Mouse (Mus musculus): ENCODE measurements around the gene Wdr35.

GRCm38 (mm10) chr12:9029506-9029887 is 55.8 kb downstream of the Wdr35 start:
- TF ChIP-seq CTCF (IDR thresholded peaks at IDR 0.05; ENCODE audit: low read depth, low read length) (no peak), GATA1 (IDR thresholded peaks at IDR 0.05; ENCODE audit: borderline replicate concordance, low read length) (no peak), TAL1 (conservative IDR thresholded peaks at IDR 0.05; ENCODE audit: low read depth, low read length) (no peak), POLR2AphosphoS5 (IDR thresholded peaks at IDR 0.05; ENCODE audit: insufficient replicate concordance, low read depth, low read length) (no peak)
